Mouse (Mus musculus): ENCODE measurements around the gene Gstt2. TPM values are rescaled to one million over a fixed set of nuclear protein-coding genes. Genes with fewer than 3 reads are reported as not detected.

The Gstt2 gene
- 83.1 and 102 TPM in 2 replicates for polyA plus RNA-seq (2012; rRNA removed)

GRCm38 (mm10) chr10:75837248-75837759 is at the start of gene Gstt2:
Gene Gstt2, minus strand, starts transcription at chr10:75837424.

GRCm38 (mm10) chr10:75859786-75860470 is 22.7 kb upstream of the Gstt2 start, which contains the start of gene Mif:
Gene Mif, minus strand, starts transcription at chr10:75860240.

GRCm38 (mm10) chr10:75822443-75822842 is 14.8 kb downstream of the Gstt2 start, which contains the start of gene Gstt4:
Gene Gstt4, minus strand, starts transcription at chr10:75822543.

GRCm38 (mm10) chr10:75798176-75798696 is 39.0 kb downstream of the Gstt2 start, which contains the start of gene Gstt1:
Gene Gstt1, minus strand, starts transcription at chr10:75798584.

Other genes with a start within 250 kb of the Gstt2 start
- gene Ggt5, start 248.1 kb downstream of the Gstt2 start, polyA plus RNA-seq (2012; rRNA removed) = 1.7 and 2.2 TPM in 2 replicates
- gene Susd2, start 193.4 kb downstream of the Gstt2 start, polyA plus RNA-seq (2012; rRNA removed) = 1.4 TPM in 2 replicates
- gene Cabin1, start 73.1 kb downstream of the Gstt2 start, polyA plus RNA-seq (2012; rRNA removed) = 9.1 and 10.2 TPM in 2 replicates
- 364 and 391 TPM in 2 replicates for gene Ddt, start 64.0 kb downstream of the Gstt2 start, polyA plus RNA-seq (2012; rRNA removed)
- gene Gm20441, start 56.5 kb downstream of the Gstt2 start, polyA plus RNA-seq (2012; rRNA removed) = 0.07 TPM in 1 of 2 replicates, not detected in the other
- 14.6 and 18.6 TPM in 2 replicates for gene Gstt3, start 56.0 kb downstream of the Gstt2 start, polyA plus RNA-seq (2012; rRNA removed)
- 287 and 357 TPM in 2 replicates for gene Gstt1, start 38.8 kb downstream of the Gstt2 start, polyA plus RNA-seq (2012; rRNA removed)
- gene Gstt4, start 14.9 kb downstream of the Gstt2 start, polyA plus RNA-seq (2012; rRNA removed) = 0.05 TPM in 1 of 2 replicates, not detected in the other
- gene Mif, start 22.8 kb upstream of the Gstt2 start, polyA plus RNA-seq (2012; rRNA removed) = 1,404 and 1,705 TPM in 2 replicates
- 0.78 and 1.6 TPM in 2 replicates for gene Derl3, start 56.0 kb upstream of the Gstt2 start, polyA plus RNA-seq (2012; rRNA removed)
- gene Smarcb1, start 84.2 kb upstream of the Gstt2 start, polyA plus RNA-seq (2012; rRNA removed) = 16.7 and 17.9 TPM in 2 replicates
- gene Chchd10, start 95.7 kb upstream of the Gstt2 start, polyA plus RNA-seq (2012; rRNA removed) = 218 and 226 TPM in 2 replicates
- 1.7 and 2.3 TPM in 2 replicates for gene Mmp11, start 99.1 kb upstream of the Gstt2 start, polyA plus RNA-seq (2012; rRNA removed)
- 13.6 and 15.6 TPM in 2 replicates for gene Gm867, start 103.2 kb upstream of the Gstt2 start, polyA plus RNA-seq (2012; rRNA removed)
- 24.5 and 38.1 TPM in 2 replicates for gene Vpreb3, start 105.6 kb upstream of the Gstt2 start, polyA plus RNA-seq (2012; rRNA removed)
- gene Gm5134, start 117.1 kb upstream of the Gstt2 start, polyA plus RNA-seq (2012; rRNA removed) = 0.23 and 0.24 TPM in 2 replicates
- gene Zfp280b, start 195.2 kb upstream of the Gstt2 start, polyA plus RNA-seq (2012; rRNA removed) = 5.5 and 5.6 TPM in 2 replicates

Data from liver, embryonic 18 days (tissue).